ENCODE assay signal across 23 mouse cellular contexts in genomic region chr11:83216119-83216518, GRCm38 (mm10). TPM values are rescaled to one million over a fixed set of nuclear protein-coding genes. Genes with fewer than 3 reads are reported as not detected.
"Had no signal": no experiment of that assay in that cellular context is flagged by ENCODE, and none has a peak within 500 bp of the region (broad histone marks: within the 10 kb centered on the region; RNA-seq: fewer than 3 reads in every experiment).

No protein-coding gene starts in this region.

- H3K9me3 ChIP-seq: lung, embryonic 15.5 days; megakaryocyte, embryonic 14.5 days; midbrain, embryonic 13.5 days; midbrain, embryonic 15.5 days; neural tube, embryonic 12.5 days had no signal

- H3K9ac ChIP-seq: liver, embryonic 14.5 days; lung, embryonic 15.5 days; midbrain, embryonic 13.5 days; midbrain, embryonic 15.5 days; neural tube, embryonic 12.5 days had no signal

- H3K4me1 ChIP-seq: lung, embryonic 15.5 days; midbrain, embryonic 13.5 days; midbrain, embryonic 15.5 days; neural tube, embryonic 12.5 days had no signal

- H3K36me3 ChIP-seq: lung, embryonic 15.5 days; midbrain, embryonic 13.5 days; midbrain, embryonic 15.5 days; neural tube, embryonic 12.5 days had no signal

- H3K27me3 ChIP-seq: lung, embryonic 15.5 days; megakaryocyte, embryonic 14.5 days; midbrain, embryonic 13.5 days; midbrain, embryonic 15.5 days; neural tube, embryonic 12.5 days had no signal

- DNase-seq: lung, adult 2 months; lung, postnatal 14 days; lung, postnatal 36 days; retina, postnatal 1 day; right cerebral cortex, adult 18-20 months; right cerebral cortex, postnatal 25 days; right cerebral cortex, postnatal 4 days; spleen, adult 18-20 months; thymus, adult 18-20 months; thymus, postnatal 14 days; thymus, postnatal 36 days had no signal

- H3K4me2 ChIP-seq: lung, embryonic 15.5 days; midbrain, embryonic 11.5 days; midbrain, embryonic 13.5 days; midbrain, embryonic 15.5 days; neural tube, embryonic 12.5 days had no signal

- H3K27ac ChIP-seq: liver, embryonic 14.5 days; lung, embryonic 15.5 days; macrophage; midbrain, embryonic 13.5 days; midbrain, embryonic 15.5 days; neural tube, embryonic 12.5 days had no signal

- ATAC-seq: lung, postnatal 0 days; midbrain, embryonic 13.5 days; midbrain, embryonic 15.5 days had no signal

- H3K4me3 ChIP-seq: lung, embryonic 15.5 days; megakaryocyte, embryonic 14.5 days; midbrain, embryonic 13.5 days; midbrain, embryonic 15.5 days; neural tube, embryonic 12.5 days had no signal

RNA-seq across cellular contexts. Expression of gene Slfn3, which starts 25.0 kb away (rescaled TPM):
- polyA plus RNA-seq: small intestine, adult 2 months had no signal

RNA-seq across cellular contexts. Expression of gene Slfn4, which starts 41.1 kb away (rescaled TPM):
- polyA plus RNA-seq: midbrain, embryonic 11.5 days; midbrain, embryonic 13.5 days; midbrain, postnatal 0 days; neural tube, embryonic 12.5 days; neural tube, embryonic 14.5 days had no signal
